1 mouse cellular context compared by ENCODE assay signal in genomic region chr2:91729971-91730821, GRCm38 (mm10).
A peak's percentile ranks its signal among the peaks of the same experiment; 100 is the strongest.
TF ChIP-seq lines count a peak whose summit lies in the region.

Ambra1 (plus strand) TSS chr2:91730134.

TF ChIP-seq in CH12.LX, 34 proteins besides CTCF, POLR2A, EP300 and RAD21 (continued from another document):
- TF ChIP-seq NELFE (IDR thresholded peaks at IDR 0.05; ENCODE audit: low read depth, low read length) (peak; percentile 59; the same call in 1 of the 2 replicates), MAX (IDR thresholded peaks at IDR 0.05; ENCODE audit: low read length) (no peak; the same call in 1 of the 2 replicates), PAX5 (IDR thresholded peaks at IDR 0.05; ENCODE audit: low read length) (no peak), CHD1 (IDR thresholded peaks at IDR 0.05; ENCODE audit: low read depth, low read length) (no peak), BHLHE40 (IDR thresholded peaks at IDR 0.05; ENCODE audit: low read depth, low read length) (no peak), ELF1 (IDR thresholded peaks at IDR 0.05; ENCODE audit: low read depth, low read length) (peak; percentile 80), GABPA (IDR thresholded peaks at IDR 0.05; ENCODE audit: insufficient replicate concordance, low read depth, low read length) (no peak; the same call in 1 of the 2 replicates), MXI1 (IDR thresholded peaks at IDR 0.05; ENCODE audit: low read depth, low read length) (peak; percentile 58; the same call in 1 of the 2 replicates), NRF1 (IDR thresholded peaks at IDR 0.05; ENCODE audit: low read depth, low read length) (peak; percentile 29; the same call in 1 of the 2 replicates), HCFC1 (IDR thresholded peaks at IDR 0.05; ENCODE audit: low read depth, low read length) (peak; percentile 91), JUND (conservative IDR thresholded peaks at IDR 0.05; ENCODE audit: low read depth, low read length) (no peak), ZC3H11A (IDR thresholded peaks at IDR 0.05; ENCODE audit: low read depth, low read length) (no peak), MEF2A (IDR thresholded peaks at IDR 0.05; ENCODE audit: borderline replicate concordance, low read depth, low read length) (peak; percentile 70; the same call in 1 of the 2 replicates), RCOR1 (conservative IDR thresholded peaks at IDR 0.05; ENCODE audit: low read depth, low read length) (no peak), ETS1 (conservative IDR thresholded peaks at IDR 0.05; ENCODE audit: low read depth, low read length) (no peak)
